Mouse (Mus musculus) B cell, adult (primary cell): ENCODE data around the gene Hmgn5. TPM values are rescaled to one million over a fixed set of nuclear protein-coding genes. Genes with fewer than 3 reads are reported as not detected.

Source experiments
- total RNA-seq: library from RNA; stranded (reverse); gene quantifications from 4 replicates; pipeline ENCODE4 v1.2.4, GENCODE M21; 2023; ENCODE audit not compliant: inconsistent age

Gene Hmgn5
- total RNA-seq = 7.4 to 10.2 TPM (median 9.2 TPM) in 4 replicates

GRCm38 (mm10) chrX:109013283-109013682 is at the start of gene Hmgn5:
Gene Hmgn5, minus strand, starts transcription at chrX:109013404.

Other genes starting within 250 kb of the Hmgn5 start
- gene Brwd3, start 179.0 kb downstream of the Hmgn5 start, total RNA-seq = 25.8 to 30.3 TPM (median 28.0 TPM) in 4 replicates
- 59.4 to 72.2 TPM (median 63.9 TPM) in 4 replicates for gene Sh3bgrl, start 82.0 kb upstream of the Hmgn5 start, total RNA-seq
- 76.2 to 88.5 TPM (median 82.4 TPM) in 4 replicates for gene Gm6377, start 183.4 kb upstream of the Hmgn5 start, total RNA-seq